Mouse (Mus musculus) lung, postnatal 10 days (tissue): ENCODE measurements around the gene Scrt2.

Experiments used
- DNase-seq: peaks from one replicate; pipeline ENCODE4 v3.0.0; 2021

Gene Scrt2

GRCm38 (mm10) chr2:152108702-152109101, 27.4 kb downstream of the Scrt2 start:
- no peak for DNase-seq

- DNase-seq = no peak
Observed at GRCm38 (mm10) chr2:152109386-152109785, 28.1 kb downstream of the Scrt2 start.

- DNase-seq = no peak
Observed at GRCm38 (mm10) chr2:152111311-152111710, 30.0 kb downstream of the Scrt2 start.

GRCm38 (mm10) chr2:152111920-152112319, 30.6 kb downstream of the Scrt2 start:
- DNase-seq = peak; percentile 94

- DNase-seq = no peak
Observed at GRCm38 (mm10) chr2:152112490-152112889, 31.2 kb downstream of the Scrt2 start.

GRCm38 (mm10) chr2:152112970-152113369, 31.6 kb downstream of the Scrt2 start:
- no peak for DNase-seq

- no peak for DNase-seq
Observed at GRCm38 (mm10) chr2:152114057-152114975, 33.0 kb downstream of the Scrt2 start.

GRCm38 (mm10) chr2:152117694-152118093, 36.4 kb downstream of the Scrt2 start:
- DNase-seq = no peak

GRCm38 (mm10) chr2:152119228-152119865, 38.0 kb downstream of the Scrt2 start:
- DNase-seq = no peak

- DNase-seq = no peak
Observed at GRCm38 (mm10) chr2:152122896-152123295, 41.6 kb downstream of the Scrt2 start.

GRCm38 (mm10) chr2:152128597-152128996, 47.3 kb downstream of the Scrt2 start:
- DNase-seq = no peak

- no peak for DNase-seq
Observed at GRCm38 (mm10) chr2:152129778-152130177, 48.4 kb downstream of the Scrt2 start.

GRCm38 (mm10) chr2:152132016-152132415, 50.7 kb downstream of the Scrt2 start:
- no peak for DNase-seq

- DNase-seq = peak; percentile 53
Observed at GRCm38 (mm10) chr2:152132691-152133090, 51.4 kb downstream of the Scrt2 start.

GRCm38 (mm10) chr2:152139191-152139987, 58.1 kb downstream of the Scrt2 start:
- no peak for DNase-seq

GRCm38 (mm10) chr2:152140941-152141340, 59.6 kb downstream of the Scrt2 start:
- no peak for DNase-seq

- DNase-seq = peak; percentile 12
Observed at GRCm38 (mm10) chr2:152141491-152141890, 60.2 kb downstream of the Scrt2 start.

- DNase-seq = peak; percentile 62
Observed at GRCm38 (mm10) chr2:152142046-152142445, 60.7 kb downstream of the Scrt2 start.

GRCm38 (mm10) chr2:152142571-152142970, 61.2 kb downstream of the Scrt2 start:
- no peak for DNase-seq

- DNase-seq = peak; percentile 70
Observed at GRCm38 (mm10) chr2:152143279-152144157, 62.2 kb downstream of the Scrt2 start, which contains the start of gene Tcf15. TSS of gene Tcf15 (plus strand) at chr2:152143561.

- DNase-seq = no peak
Observed at GRCm38 (mm10) chr2:152144158-152144450, 62.8 kb downstream of the Scrt2 start.

GRCm38 (mm10) chr2:152144501-152144900, 63.2 kb downstream of the Scrt2 start:
- DNase-seq = no peak
